In genomic region chr1:158239841-158240240, GRCm38 (mm10) we compare ENCODE assay signal across 32 mouse cellular contexts.
DNase-seq lines count a peak whose midpoint lies in the region; ATAC-seq and TF ChIP-seq lines count a peak whose summit lies in the region.
"Had no signal": no experiment of that assay in that cellular context is flagged by ENCODE, and none has a peak within 500 bp of the region (broad histone marks: within the 10 kb centered on the region; RNA-seq: fewer than 3 reads in every experiment).

No protein-coding gene starts in this region.

- TF ChIP-seq CTCF in bone marrow, adult 2 months (IDR thresholded peaks at IDR 0.05; ENCODE audit: control insufficient read depth, insufficient read depth, low read length) = no peak

- no peaks in the 10 kb centered on the region for H3K9me3 ChIP-seq in liver, embryonic 16.5 days (replicated peaks; ENCODE audit: control insufficient read depth, low read length)
- H3K9me3 ChIP-seq in liver, embryonic 12.5 days (replicated peaks) = no peaks in the 10 kb centered on the region
- H3K9me3 ChIP-seq: embryonic facial prominence, embryonic 10.5 days; embryonic facial prominence, embryonic 15.5 days; heart, embryonic 12.5 days; kidney, embryonic 15.5 days; limb, embryonic 13.5 days; midbrain, embryonic 12.5 days; stomach, embryonic 15.5 days had no signal

- no peak overlapping the region for H3K4me2 ChIP-seq in liver, embryonic 16.5 days (ENCODE audit: low read depth, low read length)
- no peak overlapping the region for H3K4me2 ChIP-seq in liver, embryonic 12.5 days
- H3K4me2 ChIP-seq: embryonic facial prominence, embryonic 15.5 days; heart, embryonic 12.5 days; kidney, embryonic 15.5 days; limb, embryonic 13.5 days; midbrain, embryonic 12.5 days; stomach, embryonic 15.5 days had no signal

- no peak for DNase-seq in right cerebral cortex, postnatal 4 days
- no peak for DNase-seq in gastrocnemius, adult 8-10 months (ENCODE audit: low spot score in 2 of 2)
- DNase-seq: adrenal gland, postnatal 25 days; cerebellum, adult 2 months; cerebellum, postnatal 14 days; gastrocnemius, postnatal 25 days; heart, adult 18-20 months; heart, postnatal 4 days; kidney, adult 18-20 months; kidney, postnatal 25 days; lung, adult 18-20 months; lung, postnatal 4 days; retina, postnatal 1 day; right cerebral cortex, postnatal 25 days had no signal

- H3K4me1 ChIP-seq in liver, embryonic 16.5 days (ENCODE audit: control insufficient read depth, low read depth, low read length) = no peaks in the 10 kb centered on the region
- no peaks in the 10 kb centered on the region for H3K4me1 ChIP-seq in liver, embryonic 12.5 days
- H3K4me1 ChIP-seq in bone marrow, adult 2 months (ENCODE audit: control insufficient read depth, insufficient read depth, low read length) = no peaks in the 10 kb centered on the region; the same call in 1 of the 2 replicates
- H3K4me1 ChIP-seq: embryonic facial prominence, embryonic 10.5 days; embryonic facial prominence, embryonic 15.5 days; heart, embryonic 12.5 days; kidney, embryonic 15.5 days; limb, embryonic 13.5 days; midbrain, embryonic 12.5 days; stomach, embryonic 15.5 days had no signal

- no peaks in the 10 kb centered on the region for H3K36me3 ChIP-seq in liver, embryonic 16.5 days (ENCODE audit: control insufficient read depth, insufficient read depth)
- no peaks in the 10 kb centered on the region for H3K36me3 ChIP-seq in liver, embryonic 12.5 days
- H3K36me3 ChIP-seq: embryonic facial prominence, embryonic 10.5 days; embryonic facial prominence, embryonic 15.5 days; heart, embryonic 12.5 days; kidney, embryonic 15.5 days; limb, embryonic 13.5 days; midbrain, embryonic 12.5 days; stomach, embryonic 15.5 days had no signal

- no peak overlapping the region for H3K4me3 ChIP-seq in liver, embryonic 16.5 days (ENCODE audit: low read depth, low read length)
- no peak overlapping the region for H3K4me3 ChIP-seq in liver, embryonic 12.5 days
- no peak overlapping the region for H3K4me3 ChIP-seq in bone marrow, adult 2 months (replicated peaks; ENCODE audit: control insufficient read depth, low read depth, low read length)
- H3K4me3 ChIP-seq: embryonic facial prominence, embryonic 10.5 days; embryonic facial prominence, embryonic 15.5 days; heart, embryonic 12.5 days; kidney, embryonic 15.5 days; layer of hippocampus, adult 2 months; left cerebral cortex, adult 2 months; limb, embryonic 13.5 days; midbrain, embryonic 12.5 days; stomach, embryonic 15.5 days had no signal

- ATAC-seq in liver, embryonic 16.5 days (ENCODE audit: low read depth) = 0 out of 2 replicates have a peak, but pooled peaks have one; percentile 30
- no peak for ATAC-seq in liver, embryonic 12.5 days
- ATAC-seq in erythroid progenitor cell, adult 5-6 weeks (replicated peaks; ENCODE audit: low FRiP score, poor library complexity, severe bottlenecking) = peak; percentile 83
- ATAC-seq in megakaryocyte progenitor cell, adult 5-6 weeks (replicated peaks; ENCODE audit: poor library complexity) = peak; percentile 86
- ATAC-seq: CD4-positive, CD25-positive, alpha-beta regulatory T cell, adult 4 months; forebrain, embryonic 14.5 days; hindbrain, embryonic 16.5 days; lung, postnatal 0 days had no signal

- H3K27me3 ChIP-seq in liver, embryonic 16.5 days (ENCODE audit: control insufficient read depth, insufficient read depth, low read depth, low read length) = no peaks in the 10 kb centered on the region
- H3K27me3 ChIP-seq in liver, embryonic 12.5 days (replicated peaks) = no peaks in the 10 kb centered on the region
- H3K27me3 ChIP-seq: embryonic facial prominence, embryonic 15.5 days; heart, embryonic 12.5 days; kidney, embryonic 15.5 days; limb, embryonic 13.5 days; midbrain, embryonic 12.5 days; stomach, embryonic 15.5 days had no signal

- H3K9ac ChIP-seq in liver, embryonic 16.5 days (ENCODE audit: low read depth, low read length) = no peak overlapping the region
- H3K9ac ChIP-seq in liver, embryonic 12.5 days = no peak overlapping the region
- H3K9ac ChIP-seq: embryonic facial prominence, embryonic 15.5 days; heart, embryonic 12.5 days; kidney, embryonic 15.5 days; limb, embryonic 13.5 days; midbrain, embryonic 12.5 days; stomach, embryonic 15.5 days had no signal

- 19% methylated on average over 2 of the region's 2 CpGs for WGBS in liver, embryonic 16.5 days (ENCODE audit: insufficient replicate concordance)
- WGBS in liver, embryonic 12.5 days (ENCODE audit: insufficient replicate concordance) = 43% methylated on average over 2 of the region's 2 CpGs
- WGBS in bone marrow, adult 2 months = 12% methylated on average over 2 of the region's 2 CpGs

- no peak for TF ChIP-seq POLR2A in bone marrow, adult 2 months (IDR thresholded peaks at IDR 0.05; ENCODE audit: borderline replicate concordance, control insufficient read depth, low read depth, low read length)

- no peak overlapping the region for H3K27ac ChIP-seq in liver, embryonic 16.5 days (ENCODE audit: low read length)
- no peak overlapping the region for H3K27ac ChIP-seq in liver, embryonic 12.5 days
- H3K27ac ChIP-seq in bone marrow, adult 2 months (ENCODE audit: control insufficient read depth, insufficient read depth, low read depth, low read length, poor library complexity) = peak overlapping the region; percentile 19; the same call in 1 of the 2 replicates
- H3K27ac ChIP-seq: embryonic facial prominence, embryonic 10.5 days; embryonic facial prominence, embryonic 15.5 days; kidney, embryonic 15.5 days; layer of hippocampus, adult 2 months; left cerebral cortex, adult 2 months; limb, embryonic 13.5 days; midbrain, embryonic 12.5 days; stomach, embryonic 15.5 days had no signal
